Mouse (Mus musculus): ENCODE measurements around the gene Grpel1. TPM values are rescaled to one million over a fixed set of nuclear protein-coding genes. Genes with fewer than 3 reads are reported as not detected.

The Grpel1 gene
- polyA plus RNA-seq, 1 experiment from 2014 or later: 58.3 TPM

DNA sequence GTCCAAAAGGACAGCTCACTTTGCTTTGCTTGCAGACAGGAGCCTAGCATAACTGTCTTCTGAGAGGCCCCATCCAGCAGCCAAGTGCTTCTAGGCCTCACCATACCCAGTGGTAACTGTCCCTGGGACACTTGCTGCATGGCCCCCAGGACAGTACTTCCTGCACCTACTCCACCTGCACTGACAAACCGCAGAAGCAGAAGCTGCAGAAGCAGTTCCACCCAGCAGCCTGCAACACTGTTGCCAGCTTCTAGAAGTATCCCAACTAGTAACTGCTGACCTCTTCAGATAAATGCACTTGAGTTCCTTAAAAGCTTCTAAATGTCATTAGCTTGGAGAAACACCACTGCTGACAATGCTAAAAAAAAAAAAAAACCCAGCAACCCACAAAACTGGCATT is 50.3 kb downstream of the Grpel1 start:
- WGBS: 97% methylated on average over 1 of the region's 1 CpGs
- Histone ChIP-seq H3K27ac (ENCODE audit: low read length) (no peak overlapping the region), H3K4me2 (ENCODE audit: low read depth, low read length) (no peak overlapping the region), H3K27me3 (ENCODE audit: control insufficient read depth, insufficient read depth, low read length) (no peaks in the 10 kb centered on the region), H3K9ac (ENCODE audit: low read length) (no peak overlapping the region), H3K4me3 (replicated peaks; ENCODE audit: low read length) (no peak overlapping the region), H3K9me3 (replicated peaks; ENCODE audit: control insufficient read depth, low read length) (no peaks in the 10 kb centered on the region), H3K4me1 (ENCODE audit: control insufficient read depth, insufficient read depth, low read length) (no peaks in the 10 kb centered on the region), H3K36me3 (ENCODE audit: control insufficient read depth, insufficient read depth, low read length) (peaks cover 20% of the 10 kb centered on the region; the same call in 1 of the 2 replicates)
- no peak for ATAC-seq (ENCODE audit: insufficient read depth, low FRiP score)

DNA sequence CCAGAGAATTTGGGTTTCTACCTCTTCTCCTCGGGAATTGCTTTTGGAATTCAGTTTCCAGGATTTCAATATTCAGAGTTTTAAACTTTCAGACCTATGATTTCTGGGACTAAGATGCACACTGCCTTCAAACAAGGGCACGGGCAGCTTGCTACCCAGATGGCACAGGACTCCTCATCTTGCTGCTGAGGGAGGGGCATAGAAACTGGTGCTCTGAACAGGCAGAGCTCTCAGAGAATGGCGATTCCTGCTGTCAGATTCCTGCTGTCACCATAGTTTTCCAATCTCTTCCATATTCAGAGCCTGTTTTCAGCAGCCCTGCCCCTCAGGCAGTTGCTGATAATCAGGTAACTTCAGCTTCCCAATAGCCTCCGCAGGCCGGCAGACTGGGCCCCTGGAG is 50.8 kb downstream of the Grpel1 start:
- Histone ChIP-seq H3K27ac (ENCODE audit: low read length) (no peak overlapping the region), H3K36me3 (ENCODE audit: control insufficient read depth, insufficient read depth, low read length) (peaks cover 22% of the 10 kb centered on the region), H3K9ac (ENCODE audit: low read length) (no peak overlapping the region), H3K27me3 (ENCODE audit: control insufficient read depth, insufficient read depth, low read length) (no peaks in the 10 kb centered on the region), H3K4me2 (ENCODE audit: low read depth, low read length) (no peak overlapping the region), H3K4me1 (ENCODE audit: control insufficient read depth, insufficient read depth, low read length) (no peaks in the 10 kb centered on the region), H3K4me3 (replicated peaks; ENCODE audit: low read length) (no peak overlapping the region), H3K9me3 (replicated peaks; ENCODE audit: control insufficient read depth, low read length) (no peaks in the 10 kb centered on the region)
- WGBS: 85% methylated on average over 5 of the region's 5 CpGs
- no peak for ATAC-seq (ENCODE audit: insufficient read depth, low FRiP score)

DNA sequence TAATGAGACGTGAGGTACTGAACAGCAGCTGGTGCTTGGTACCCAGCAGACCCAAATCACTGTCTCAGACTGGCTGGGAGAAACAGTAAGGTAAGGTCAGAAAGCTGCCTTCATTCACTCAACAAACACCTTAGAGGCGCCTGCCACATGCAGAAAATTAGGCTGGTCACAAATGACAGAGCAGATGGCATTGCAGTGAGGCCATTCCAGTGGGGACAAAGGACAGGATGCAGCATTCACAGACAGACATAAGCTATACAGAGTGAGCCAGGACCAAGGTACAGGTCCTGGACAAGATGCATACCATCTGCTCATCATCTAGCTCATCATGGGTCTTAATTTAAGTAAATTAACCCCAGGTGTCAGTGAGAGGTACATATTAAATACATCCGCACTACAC is 52.8 kb downstream of the Grpel1 start:
- H3K4me3 ChIP-seq (replicated peaks; ENCODE audit: low read length): no peak overlapping the region
- no peak overlapping the region for H3K27ac ChIP-seq (ENCODE audit: low read length)
- no peak overlapping the region for H3K9ac ChIP-seq (ENCODE audit: low read length)
- ATAC-seq (ENCODE audit: insufficient read depth, low FRiP score): no peak
- H3K36me3 ChIP-seq (ENCODE audit: control insufficient read depth, insufficient read depth, low read length): peaks cover 24% of the 10 kb centered on the region
- no peaks in the 10 kb centered on the region for H3K4me1 ChIP-seq (ENCODE audit: control insufficient read depth, insufficient read depth, low read length)
- no peaks in the 10 kb centered on the region for H3K27me3 ChIP-seq (ENCODE audit: control insufficient read depth, insufficient read depth, low read length)
- H3K4me2 ChIP-seq (ENCODE audit: low read depth, low read length): no peak overlapping the region
- no peaks in the 10 kb centered on the region for H3K9me3 ChIP-seq (replicated peaks; ENCODE audit: control insufficient read depth, low read length)
- WGBS: 87% methylated on average over 3 of the region's 3 CpGs

DNA sequence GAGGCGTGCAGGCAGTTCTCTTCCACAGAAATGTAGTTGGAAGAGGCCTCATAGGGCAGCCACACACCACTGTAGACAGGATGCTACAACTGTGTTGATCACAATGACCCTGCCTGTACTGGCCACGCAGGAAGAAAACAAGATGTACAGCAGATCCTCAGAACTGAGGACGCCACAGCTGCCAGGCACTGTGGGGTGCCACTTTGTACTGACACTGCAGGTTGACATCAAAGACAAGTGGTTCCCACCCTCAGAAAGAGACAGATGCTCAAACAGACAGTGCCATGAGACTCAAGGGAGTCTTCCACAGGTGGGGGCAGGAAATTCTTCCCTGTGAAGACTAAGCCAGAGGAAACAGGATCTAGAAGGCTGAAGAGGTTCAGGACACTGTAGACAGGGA is 55.0 kb downstream of the Grpel1 start:
- Histone ChIP-seq H3K27ac (ENCODE audit: low read length) (no peak overlapping the region), H3K36me3 (ENCODE audit: control insufficient read depth, insufficient read depth, low read length) (peaks cover 17% of the 10 kb centered on the region), H3K4me1 (ENCODE audit: control insufficient read depth, insufficient read depth, low read length) (0 out of 2 replicates have a peak, but pooled peaks cover 6% of the 10 kb centered on the region), H3K9me3 (replicated peaks; ENCODE audit: control insufficient read depth, low read length) (no peaks in the 10 kb centered on the region), H3K4me2 (ENCODE audit: low read depth, low read length) (no peak overlapping the region), H3K9ac (ENCODE audit: low read length) (no peak overlapping the region), H3K27me3 (ENCODE audit: control insufficient read depth, insufficient read depth, low read length) (no peaks in the 10 kb centered on the region), H3K4me3 (replicated peaks; ENCODE audit: low read length) (no peak overlapping the region)
- ATAC-seq (ENCODE audit: insufficient read depth, low FRiP score): no peak
- WGBS: 82% methylated on average over 3 of the region's 3 CpGs

DNA sequence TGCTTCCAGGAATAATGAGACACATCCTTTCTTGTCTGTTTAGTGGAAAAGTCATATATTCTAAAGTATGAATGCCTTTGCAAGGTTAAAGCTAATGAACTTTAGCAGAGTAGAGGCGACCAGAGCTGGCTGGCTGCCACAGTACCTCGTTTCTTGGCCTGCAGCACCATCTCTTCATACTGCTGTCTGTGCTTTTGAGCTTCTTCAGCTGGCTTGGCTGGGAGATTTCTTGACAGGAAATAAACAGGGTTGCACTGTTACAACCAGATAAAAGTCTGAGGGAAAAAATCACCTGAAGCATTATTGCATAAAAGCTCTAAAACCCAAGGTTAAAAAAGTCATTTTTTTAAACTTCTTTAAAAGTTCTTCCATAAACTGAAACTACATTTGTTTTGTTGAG is 58.0 kb downstream of the Grpel1 start:
- ATAC-seq (ENCODE audit: insufficient read depth, low FRiP score): no peak
- Histone ChIP-seq H3K27me3 (ENCODE audit: control insufficient read depth, insufficient read depth, low read length) (no peaks in the 10 kb centered on the region), H3K27ac (ENCODE audit: low read length) (no peak overlapping the region)

DNA sequence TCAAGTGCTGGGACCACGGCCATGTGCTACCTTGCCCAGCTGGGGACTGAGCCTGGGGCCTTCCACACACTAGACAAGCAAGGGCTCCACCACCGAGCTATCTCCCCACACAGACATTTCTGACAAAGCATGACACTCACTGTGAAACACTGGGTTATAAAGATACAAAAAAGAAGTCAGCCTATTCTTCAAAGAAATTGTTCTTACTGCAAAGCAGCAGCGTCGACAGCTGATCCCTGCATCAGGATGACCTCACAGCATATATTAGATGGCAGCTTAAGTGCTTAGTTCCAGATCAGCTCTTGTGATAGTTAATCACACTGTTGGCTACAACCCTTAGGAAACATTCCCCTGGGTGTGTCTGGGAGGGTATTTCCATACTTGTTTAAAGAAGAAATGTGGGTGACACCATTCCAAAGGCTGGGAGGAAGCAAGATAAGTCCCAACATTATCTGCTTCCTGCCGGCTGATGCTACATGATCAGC is 58.5 kb downstream of the Grpel1 start:
- no peak overlapping the region for H3K27ac ChIP-seq (ENCODE audit: low read length)
- H3K9ac ChIP-seq (ENCODE audit: low read length): no peak overlapping the region
- no peak overlapping the region for H3K4me3 ChIP-seq (replicated peaks; ENCODE audit: low read length)
- WGBS: 64% methylated on average over 5 of the region's 5 CpGs
- no peak for ATAC-seq (ENCODE audit: insufficient read depth, low FRiP score)
- H3K27me3 ChIP-seq (ENCODE audit: control insufficient read depth, insufficient read depth, low read length): no peaks in the 10 kb centered on the region
- peaks cover 10% of the 10 kb centered on the region; the same call in 1 of the 2 replicates for H3K36me3 ChIP-seq (ENCODE audit: control insufficient read depth, insufficient read depth, low read length)
- H3K4me2 ChIP-seq (ENCODE audit: low read depth, low read length): no peak overlapping the region
- H3K9me3 ChIP-seq (replicated peaks; ENCODE audit: control insufficient read depth, low read length): no peaks in the 10 kb centered on the region
- H3K4me1 ChIP-seq (ENCODE audit: control insufficient read depth, insufficient read depth, low read length): 0 out of 2 replicates have a peak, but pooled peaks cover 6% of the 10 kb centered on the region

More for the DNA sequence above, 58.0 kb downstream of the Grpel1 start:
- Histone ChIP-seq H3K9me3 (replicated peaks; ENCODE audit: control insufficient read depth, low read length) (no peaks in the 10 kb centered on the region), H3K9ac (ENCODE audit: low read length) (no peak overlapping the region), H3K4me1 (ENCODE audit: control insufficient read depth, insufficient read depth, low read length) (0 out of 2 replicates have a peak, but pooled peaks cover 6% of the 10 kb centered on the region), H3K4me3 (replicated peaks; ENCODE audit: low read length) (no peak overlapping the region), H3K36me3 (ENCODE audit: control insufficient read depth, insufficient read depth, low read length) (peaks cover 14% of the 10 kb centered on the region), H3K4me2 (ENCODE audit: low read depth, low read length) (no peak overlapping the region)
- 34% methylated on average over 2 of the region's 2 CpGs for WGBS

Other genes starting within 250 kb of the Grpel1 start
- 11.4 and 11.8 TPM in 2 replicates for gene Sorcs2, start 66.9 kb upstream of the Grpel1 start, polyA plus RNA-seq (2015; fragmentation: Nextera tagmentation; extraction: Ambion mirVana)
- 1.7 and 2.0 TPM in 2 replicates for gene Tada2b, start 19.3 kb downstream of the Grpel1 start, polyA plus RNA-seq (2015; fragmentation: Nextera tagmentation; extraction: Ambion mirVana)
- gene Ccdc96, start 19.6 kb downstream of the Grpel1 start, polyA plus RNA-seq (2015; fragmentation: Nextera tagmentation; extraction: Ambion mirVana): 0.07 and 0.30 TPM in 2 replicates
- gene Tbc1d14, start 128.3 kb downstream of the Grpel1 start, polyA plus RNA-seq (2015; fragmentation: Nextera tagmentation; extraction: Ambion mirVana): 39.5 and 43.6 TPM in 2 replicates
- 20.4 and 20.5 TPM in 2 replicates for gene D5Ertd579e, start 231.0 kb downstream of the Grpel1 start, polyA plus RNA-seq (2015; fragmentation: Nextera tagmentation; extraction: Ambion mirVana)